Mouse (Mus musculus): ENCODE data around the gene Npy. TPM values are rescaled to one million over a fixed set of nuclear protein-coding genes. Genes with fewer than 3 reads are reported as not detected.

Npy gene
- polyA plus RNA-seq, 1 experiment from 2014 or later: 174 TPM

DNA sequence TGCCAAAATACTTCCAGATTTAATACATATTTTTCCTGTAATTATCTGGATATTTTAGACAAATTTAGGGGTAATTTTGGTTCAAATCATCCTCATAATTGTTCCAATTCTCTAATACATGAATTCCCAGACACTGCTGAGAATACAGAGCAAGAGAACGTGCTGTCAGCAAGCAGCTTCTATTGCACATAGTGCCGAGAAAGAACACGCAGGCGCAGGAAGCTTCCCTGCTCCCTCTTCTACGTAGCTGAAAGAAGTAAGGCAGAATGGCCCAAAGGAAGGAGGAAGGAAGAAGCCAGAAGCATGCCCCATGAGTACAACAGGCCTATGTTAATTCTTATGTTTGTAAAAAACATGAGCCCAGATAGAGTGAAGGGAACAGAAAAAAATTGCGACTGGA lies 4.9 kb upstream of the Npy start:
- Histone ChIP-seq H3K4me1 (replicated peaks) (peaks cover 10% of the 10 kb centered on the region), H3K36me3 (no peaks in the 10 kb centered on the region), H3K27me3 (peaks cover 15% of the 10 kb centered on the region), H3K4me2 (no peak overlapping the region), H3K9ac (no peak overlapping the region), H3K4me3 (no peak overlapping the region), H3K27ac (replicated peaks) (no peak overlapping the region), H3K9me3 (no peaks in the 10 kb centered on the region)
- WGBS: 78% methylated on average over 6 of the region's 6 CpGs
- ATAC-seq (ENCODE audit: low FRiP score, low read depth): no peak

DNA sequence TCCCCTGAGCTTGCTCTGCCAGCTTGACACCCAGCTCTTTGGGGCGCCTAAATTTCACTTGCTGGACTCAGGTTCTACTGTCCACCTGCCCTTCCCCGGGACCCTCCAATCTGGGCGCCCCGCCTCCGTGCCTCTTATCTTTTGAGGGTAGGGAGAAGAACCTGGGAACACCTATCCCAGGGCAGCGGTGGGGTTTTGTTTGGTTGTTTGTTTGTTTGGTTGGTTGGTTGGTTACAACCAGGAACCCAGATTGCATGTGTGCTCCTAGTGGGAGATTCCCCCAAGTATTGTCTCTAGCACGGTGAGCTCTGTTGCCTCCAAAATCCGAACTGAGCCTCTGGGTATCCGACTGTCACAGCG lies 341 bp downstream of the Npy start:
- H3K4me1 ChIP-seq (replicated peaks): peaks cover 16% of the 10 kb centered on the region
- peaks cover 24% of the 10 kb centered on the region for H3K27me3 ChIP-seq
- peak overlapping the region; percentile 76 for H3K4me2 ChIP-seq
- H3K9ac ChIP-seq: peak overlapping the region; percentile 24
- peak overlapping the region; percentile 41 for H3K4me3 ChIP-seq
- no peak for ATAC-seq (ENCODE audit: low FRiP score, low read depth)
- 1% methylated on average over 10 of the region's 10 CpGs for WGBS
- no peaks in the 10 kb centered on the region for H3K9me3 ChIP-seq
- 0 out of 2 replicates have a peak overlapping the region, but pooled peaks have one; percentile 42 for H3K27ac ChIP-seq (replicated peaks)
- no peaks in the 10 kb centered on the region for H3K36me3 ChIP-seq

DNA sequence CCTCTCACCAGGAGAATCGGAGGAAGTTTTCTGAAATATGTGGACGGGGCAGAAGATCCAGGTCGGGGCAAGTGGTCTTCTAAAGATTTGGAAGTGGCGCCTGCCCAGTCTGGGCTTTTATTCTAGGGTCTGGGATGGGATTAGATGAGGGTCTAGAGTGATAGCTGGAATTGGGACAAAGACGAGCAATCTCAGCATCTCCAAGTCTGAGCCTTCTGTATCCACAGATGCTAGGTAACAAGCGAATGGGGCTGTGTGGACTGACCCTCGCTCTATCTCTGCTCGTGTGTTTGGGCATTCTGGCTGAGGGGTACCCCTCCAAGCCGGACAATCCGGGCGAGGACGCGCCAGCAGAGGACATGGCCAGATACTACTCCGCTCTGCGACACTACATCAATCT lies 861 bp downstream of the Npy start:
- no peak overlapping the region; the same call in 1 of the 2 replicates for H3K9ac ChIP-seq
- H3K27ac ChIP-seq (replicated peaks): 0 out of 2 replicates have a peak overlapping the region, but pooled peaks have one; percentile 42
- H3K27me3 ChIP-seq: peaks cover 24% of the 10 kb centered on the region
- no peaks in the 10 kb centered on the region for H3K9me3 ChIP-seq
- no peak for ATAC-seq (ENCODE audit: low FRiP score, low read depth)
- H3K4me3 ChIP-seq: peak overlapping the region; percentile 41
- no peaks in the 10 kb centered on the region for H3K36me3 ChIP-seq
- peak overlapping the region; percentile 76 for H3K4me2 ChIP-seq
- H3K4me1 ChIP-seq (replicated peaks): peaks cover 16% of the 10 kb centered on the region
- 10% methylated on average over 15 of the region's 15 CpGs for WGBS

DNA sequence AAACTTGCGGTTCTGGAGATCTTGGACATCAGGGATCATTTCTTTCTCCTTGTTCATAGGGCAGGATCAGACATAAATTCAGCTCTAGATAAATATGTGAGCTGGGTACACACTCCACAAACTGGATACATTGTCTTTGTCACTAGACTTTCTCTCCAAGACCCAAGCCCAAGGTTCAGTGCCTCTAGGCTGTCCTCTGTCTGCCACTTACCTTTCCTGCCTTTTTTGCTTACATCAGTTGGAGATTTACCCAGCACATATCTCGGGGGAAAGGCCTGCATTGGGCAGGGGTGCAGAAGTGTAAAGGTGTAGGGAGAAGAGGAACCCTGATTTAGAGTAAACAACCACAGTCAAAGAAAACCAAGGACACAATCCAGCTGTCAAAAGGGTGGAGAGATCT lies 1.3 kb downstream of the Npy start:
- Histone ChIP-seq H3K27me3 (peaks cover 24% of the 10 kb centered on the region), H3K4me3 (peak overlapping the region; percentile 41), H3K4me2 (peak overlapping the region; percentile 76), H3K27ac (replicated peaks) (0 out of 2 replicates have a peak overlapping the region, but pooled peaks have one; percentile 42), H3K4me1 (replicated peaks) (peaks cover 16% of the 10 kb centered on the region), H3K9ac (no peak overlapping the region), H3K36me3 (no peaks in the 10 kb centered on the region), H3K9me3 (no peaks in the 10 kb centered on the region)
- WGBS: 34% methylated on average over 2 of the region's 2 CpGs
- ATAC-seq (ENCODE audit: low FRiP score, low read depth): no peak

DNA sequence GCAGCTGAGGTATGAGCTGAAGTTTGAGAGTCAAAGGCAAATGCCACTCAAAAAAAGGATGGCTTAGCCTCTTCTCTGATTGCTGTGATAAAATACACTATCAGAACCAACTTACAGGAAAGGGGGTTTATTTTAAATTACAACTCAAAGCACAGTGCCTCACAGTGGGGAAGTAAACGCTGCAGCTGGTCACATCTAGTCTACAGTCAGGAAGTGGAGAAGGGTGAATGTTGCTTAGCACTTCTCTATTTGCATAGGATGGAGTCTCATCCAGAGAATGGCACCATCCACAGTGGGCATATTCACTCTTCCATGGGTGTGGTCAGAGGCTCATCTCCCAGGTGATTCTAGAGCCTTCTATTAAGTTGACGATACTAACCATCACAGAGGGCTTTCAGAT lies 9.1 kb downstream of the Npy start:
- WGBS: 78% methylated on average over 2 of the region's 2 CpGs
- no peaks in the 10 kb centered on the region for H3K36me3 ChIP-seq
- no peak for ATAC-seq (ENCODE audit: low FRiP score, low read depth)

DNA sequence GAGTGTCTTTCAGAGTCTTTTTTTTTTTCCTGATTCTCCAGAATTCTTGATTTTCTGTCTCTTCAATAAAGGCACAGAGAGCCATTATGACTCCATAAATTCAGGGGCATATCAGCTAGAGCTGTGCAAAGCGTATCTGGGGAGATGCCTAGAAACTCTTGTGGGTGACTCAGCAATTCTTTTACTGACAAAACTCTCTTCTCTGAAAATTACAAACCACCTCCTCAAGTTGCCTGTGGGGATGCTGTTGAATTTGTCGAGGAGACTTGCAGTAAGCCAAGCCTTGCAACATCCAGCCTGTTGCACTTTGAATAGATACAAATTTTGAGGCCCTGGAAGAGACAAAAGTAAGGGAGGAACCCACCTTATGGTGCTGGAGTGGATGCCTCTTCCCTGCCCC lies 34.3 kb downstream of the Npy start:
- Histone ChIP-seq H3K4me3 (no peak overlapping the region), H3K27me3 (no peaks in the 10 kb centered on the region), H3K4me2 (no peak overlapping the region), H3K4me1 (replicated peaks) (no peaks in the 10 kb centered on the region), H3K36me3 (no peaks in the 10 kb centered on the region), H3K9me3 (no peaks in the 10 kb centered on the region), H3K9ac (no peak overlapping the region), H3K27ac (replicated peaks) (no peak overlapping the region)
- no peak for ATAC-seq (ENCODE audit: low FRiP score, low read depth)
- 57% methylated on average over 2 of the region's 2 CpGs for WGBS

More for the DNA sequence above, 9.1 kb downstream of the Npy start:
- H3K4me1 ChIP-seq (replicated peaks): no peaks in the 10 kb centered on the region
- no peaks in the 10 kb centered on the region for H3K9me3 ChIP-seq
- no peak overlapping the region for H3K4me3 ChIP-seq
- H3K4me2 ChIP-seq: no peak overlapping the region
- H3K9ac ChIP-seq: no peak overlapping the region
- no peak overlapping the region for H3K27ac ChIP-seq (replicated peaks)
- H3K27me3 ChIP-seq: no peaks in the 10 kb centered on the region

DNA sequence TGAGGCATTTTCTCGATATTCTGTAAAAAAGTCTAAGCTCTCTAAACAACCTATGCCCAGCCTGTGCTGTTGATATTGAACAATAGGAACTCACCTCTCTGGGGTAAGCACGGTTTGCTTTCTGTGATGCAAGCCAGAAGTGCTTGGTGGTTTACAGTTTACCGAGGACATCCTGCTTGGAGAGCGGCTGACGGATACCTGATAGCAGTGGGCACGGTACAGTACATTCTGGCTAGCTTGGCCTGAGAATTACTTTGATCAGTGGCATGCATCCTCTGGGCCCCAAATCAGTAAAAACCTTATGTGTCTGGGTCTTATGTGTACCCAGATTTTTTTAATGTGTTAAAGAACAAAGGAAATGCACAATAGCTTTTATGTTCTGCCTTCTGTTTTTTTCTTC lies 45.1 kb downstream of the Npy start:
- no peak overlapping the region for H3K4me2 ChIP-seq
- H3K36me3 ChIP-seq: no peaks in the 10 kb centered on the region
- no peaks in the 10 kb centered on the region for H3K27me3 ChIP-seq
- 86% methylated on average over 6 of the region's 6 CpGs for whole genome bisulfite sequencing
- no peak overlapping the region for H3K27ac ChIP-seq (replicated peaks)
- H3K4me1 ChIP-seq (replicated peaks): no peaks in the 10 kb centered on the region
- H3K9ac ChIP-seq: no peak overlapping the region
- no peak overlapping the region for H3K4me3 ChIP-seq
- no peak for ATAC-seq (ENCODE audit: low FRiP score, low read depth)
- H3K9me3 ChIP-seq: no peaks in the 10 kb centered on the region

DNA sequence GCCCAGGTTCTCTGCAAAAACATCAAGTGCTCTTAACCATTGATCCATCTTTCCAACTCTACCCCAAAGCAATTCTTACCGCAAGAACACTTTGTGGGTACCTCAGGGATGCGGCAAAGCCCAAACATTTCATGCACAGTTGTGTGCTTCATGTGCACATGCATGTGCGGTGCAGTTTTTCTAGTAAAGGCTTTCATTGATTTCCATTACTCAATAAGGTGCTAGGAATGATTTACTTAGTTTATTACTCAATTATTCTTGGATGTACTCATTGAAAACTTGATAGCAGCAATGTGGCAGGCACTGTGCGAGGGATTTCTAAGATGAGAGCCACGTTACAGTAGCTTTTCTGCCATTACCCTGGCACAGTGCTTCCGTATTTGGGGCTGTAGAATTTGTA lies 48.6 kb downstream of the Npy start:
- H3K27me3 ChIP-seq: no peaks in the 10 kb centered on the region
- no peak overlapping the region for H3K27ac ChIP-seq (replicated peaks)
- ATAC-seq (ENCODE audit: low FRiP score, low read depth): no peak
- H3K9ac ChIP-seq: no peak overlapping the region
- 93% methylated on average over 6 of the region's 6 CpGs for WGBS
- H3K4me1 ChIP-seq (replicated peaks): no peaks in the 10 kb centered on the region
- H3K36me3 ChIP-seq: no peaks in the 10 kb centered on the region
- H3K4me3 ChIP-seq: no peak overlapping the region
- H3K9me3 ChIP-seq: no peaks in the 10 kb centered on the region
- H3K4me2 ChIP-seq: no peak overlapping the region

DNA sequence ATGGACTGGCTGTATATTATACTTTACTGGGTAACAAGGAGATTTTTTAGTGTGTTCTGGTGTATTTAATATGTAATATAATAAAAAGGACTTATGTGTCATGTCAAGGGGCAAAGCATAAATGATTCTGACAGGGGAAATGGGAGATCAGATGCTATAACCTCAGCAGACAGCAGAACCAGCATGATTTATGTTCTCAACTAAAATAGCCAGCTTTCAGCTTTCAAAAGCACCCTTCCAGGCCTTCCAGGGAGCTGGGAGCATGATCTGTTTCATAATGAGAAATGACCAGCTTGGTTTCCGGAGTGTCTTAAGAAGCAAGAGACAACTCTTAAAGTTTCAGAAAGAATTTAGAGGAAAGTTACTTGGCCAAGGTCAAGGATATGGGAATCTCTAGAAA lies 51.0 kb downstream of the Npy start:
- no peak overlapping the region for H3K4me3 ChIP-seq
- H3K27me3 ChIP-seq: no peaks in the 10 kb centered on the region
- no peak for ATAC-seq (ENCODE audit: low FRiP score, low read depth)
- H3K4me2 ChIP-seq: no peak overlapping the region
- no peaks in the 10 kb centered on the region for H3K9me3 ChIP-seq
- H3K4me1 ChIP-seq (replicated peaks): no peaks in the 10 kb centered on the region
- 77% methylated on average over 1 of the region's 1 CpGs for WGBS
- H3K27ac ChIP-seq (replicated peaks): no peak overlapping the region
- no peaks in the 10 kb centered on the region for H3K36me3 ChIP-seq
- H3K9ac ChIP-seq: no peak overlapping the region

DNA sequence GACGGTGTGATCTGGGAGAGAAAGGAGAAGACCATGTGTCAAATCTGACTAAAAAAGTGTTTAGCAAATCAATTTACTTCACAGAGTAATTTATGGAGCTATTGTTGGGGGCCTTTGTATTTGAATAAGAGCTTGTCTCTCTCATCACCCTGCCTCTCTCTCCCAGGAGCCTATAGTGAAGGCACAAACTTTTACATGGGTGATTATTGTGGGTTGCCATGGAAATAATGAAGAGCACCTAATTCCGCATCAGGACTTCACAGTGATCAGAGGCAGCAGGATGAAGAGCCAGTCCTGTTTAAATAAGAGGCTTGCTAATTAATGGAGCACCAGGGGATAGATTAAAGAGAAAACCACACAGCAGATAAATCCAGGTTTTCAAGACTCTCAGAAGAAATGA lies 52.6 kb downstream of the Npy start:
- no peak for ATAC-seq (ENCODE audit: low FRiP score, low read depth)
- H3K27ac ChIP-seq (replicated peaks): no peak overlapping the region
- WGBS: 26% methylated on average over 2 of the region's 2 CpGs

DNA sequence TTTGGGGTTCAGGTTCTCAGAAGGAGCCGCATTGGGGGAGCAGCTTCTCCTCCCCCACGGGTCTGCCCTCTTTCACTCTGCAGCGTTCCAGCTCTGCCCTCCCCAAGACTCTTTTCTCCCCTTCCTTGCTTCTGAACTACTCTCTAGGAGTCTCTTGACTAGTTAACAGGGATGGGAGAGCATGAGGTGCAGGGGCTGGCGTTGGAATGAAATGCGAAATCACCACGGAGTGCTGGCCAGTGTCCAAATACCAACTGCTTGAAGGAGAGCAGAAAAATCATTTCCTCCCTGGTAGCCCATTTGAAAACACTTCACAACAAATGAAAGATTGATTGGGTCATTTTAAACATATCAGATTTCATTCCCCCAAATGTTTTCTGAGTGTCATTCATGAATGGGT lies 53.3 kb downstream of the Npy start:
- H3K27ac ChIP-seq (replicated peaks): no peak overlapping the region

More for the DNA sequence above, 52.6 kb downstream of the Npy start:
- no peak overlapping the region for H3K9ac ChIP-seq
- no peak overlapping the region for H3K4me2 ChIP-seq
- H3K4me3 ChIP-seq: no peak overlapping the region
- H3K36me3 ChIP-seq: no peaks in the 10 kb centered on the region
- H3K4me1 ChIP-seq (replicated peaks): no peaks in the 10 kb centered on the region
- H3K9me3 ChIP-seq: no peaks in the 10 kb centered on the region
- H3K27me3 ChIP-seq: no peaks in the 10 kb centered on the region

More for the DNA sequence above, 53.3 kb downstream of the Npy start:
- Histone ChIP-seq H3K9me3 (no peaks in the 10 kb centered on the region), H3K27me3 (no peaks in the 10 kb centered on the region), H3K4me1 (replicated peaks) (no peaks in the 10 kb centered on the region), H3K9ac (no peak overlapping the region), H3K36me3 (no peaks in the 10 kb centered on the region), H3K4me3 (no peak overlapping the region), H3K4me2 (no peak overlapping the region)
- no peak for ATAC-seq (ENCODE audit: low FRiP score, low read depth)
- WGBS: 61% methylated on average over 6 of the region's 6 CpGs

Data from hindbrain, embryonic 15.5 days (tissue).